Mouse (Mus musculus): ENCODE results near the gene Inafm2.
A peak's percentile ranks its signal among the peaks of the same experiment; 100 is the strongest.

Inafm2 gene

DNA sequence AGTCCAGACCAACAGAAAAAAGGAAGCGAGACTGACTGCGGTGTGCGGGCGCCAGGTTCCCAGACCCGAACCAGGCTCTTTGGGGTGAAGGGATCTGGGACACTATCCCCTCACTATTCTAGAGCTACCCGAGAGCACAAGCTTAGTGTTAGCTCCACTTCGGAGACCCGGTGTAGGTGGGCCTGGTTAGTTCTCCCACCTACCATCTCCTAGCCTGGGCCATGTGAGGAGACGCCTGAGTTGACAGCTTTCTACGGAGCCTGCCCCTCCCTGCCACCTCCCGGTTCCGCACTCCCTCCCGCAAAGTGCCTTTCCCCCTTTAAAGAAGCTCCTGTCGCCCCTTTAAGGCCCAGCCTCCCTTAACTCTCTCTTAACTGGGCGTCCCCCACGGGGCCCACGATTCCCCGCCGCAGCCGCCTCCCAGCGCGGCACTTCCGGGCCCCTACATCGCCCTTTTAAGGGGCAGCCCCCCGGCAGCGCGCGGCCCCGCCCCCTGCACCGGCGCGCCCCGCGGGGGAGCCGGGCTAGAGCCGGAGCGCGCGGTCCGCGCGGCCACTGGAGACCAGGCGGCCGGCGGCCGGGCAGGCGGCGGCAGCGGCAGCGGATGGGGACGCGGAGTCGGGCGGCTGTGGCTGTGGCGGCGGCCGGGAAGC, at the start of gene Inafm2:
Gene Inafm2 (plus strand): TSS at position 527 of the 653 bp plus-strand sequence.
- DNase-seq: peak; percentile 93 to 94

DNA sequence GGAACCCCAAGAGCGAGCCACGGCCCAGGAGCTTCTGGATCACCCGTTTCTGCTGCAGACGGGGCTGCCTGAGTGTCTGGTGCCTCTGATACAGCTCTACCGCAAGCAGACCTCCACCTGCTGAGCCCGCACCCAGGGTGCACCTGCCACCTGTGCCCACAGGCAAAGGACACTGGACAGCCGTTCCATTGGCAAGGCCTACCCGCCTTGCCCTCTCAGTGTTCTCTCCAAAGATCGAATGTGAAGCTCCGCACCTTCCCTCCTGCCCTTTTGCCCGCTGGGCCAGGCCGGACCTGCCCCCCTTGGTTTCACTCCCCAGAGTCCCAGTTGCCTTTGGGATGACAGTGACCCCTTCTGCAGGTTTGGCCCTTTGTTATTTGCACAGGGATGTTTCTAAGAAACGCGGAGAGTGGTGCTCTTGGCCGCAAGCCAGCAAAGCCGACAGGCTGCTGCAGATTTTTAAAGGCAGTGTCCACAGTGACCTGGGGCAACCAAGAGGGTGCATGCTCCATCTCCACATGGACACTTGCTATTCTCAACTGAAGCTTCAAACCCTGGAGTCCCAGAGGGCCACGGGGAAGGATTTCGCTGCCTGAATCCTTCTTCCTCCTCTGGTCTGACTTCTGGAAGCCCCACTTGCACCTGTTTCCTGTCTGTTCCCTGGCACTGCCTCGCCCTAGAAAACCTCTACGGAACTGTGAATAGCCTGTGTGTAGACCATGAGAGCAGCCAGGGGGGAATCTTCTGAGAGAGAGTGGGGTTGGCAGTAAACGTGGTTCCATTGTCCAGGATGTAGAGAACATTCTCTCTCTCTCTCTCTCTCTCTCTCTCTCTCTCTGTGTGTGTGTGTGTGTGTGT, 48.9 kb upstream of the Inafm2 start:
- DNase-seq: peak in 1 of 2 experiments; percentile 21

DNA sequence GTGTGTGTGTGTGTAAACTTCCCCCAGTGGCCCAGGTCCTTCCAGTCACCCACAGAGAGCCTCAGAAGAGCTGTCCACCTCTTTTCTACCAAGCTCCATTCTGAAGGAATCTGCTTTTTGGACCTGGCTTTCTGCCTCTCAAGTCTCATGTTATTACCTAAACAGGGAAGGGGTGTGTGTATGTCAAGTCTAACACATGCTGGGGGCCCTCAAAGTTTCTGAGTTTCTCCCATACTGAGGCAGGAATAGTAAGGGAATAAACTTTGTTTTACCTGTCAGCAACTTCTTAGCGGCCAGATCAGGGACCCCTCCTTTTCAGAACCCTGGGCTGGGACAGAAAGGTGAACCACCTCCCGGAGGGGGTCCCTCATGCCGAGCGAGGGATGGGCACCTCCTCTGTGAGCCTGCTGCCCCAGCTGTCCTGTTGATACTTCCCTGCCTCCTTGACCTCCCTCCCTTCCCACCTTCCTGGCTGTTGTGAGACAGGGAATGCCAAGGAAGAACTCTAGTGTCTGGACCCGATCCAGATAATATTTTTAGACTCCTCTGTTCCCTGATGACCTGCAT, 48.2 kb upstream of the Inafm2 start:
- DNase-seq: no peak

DNA sequence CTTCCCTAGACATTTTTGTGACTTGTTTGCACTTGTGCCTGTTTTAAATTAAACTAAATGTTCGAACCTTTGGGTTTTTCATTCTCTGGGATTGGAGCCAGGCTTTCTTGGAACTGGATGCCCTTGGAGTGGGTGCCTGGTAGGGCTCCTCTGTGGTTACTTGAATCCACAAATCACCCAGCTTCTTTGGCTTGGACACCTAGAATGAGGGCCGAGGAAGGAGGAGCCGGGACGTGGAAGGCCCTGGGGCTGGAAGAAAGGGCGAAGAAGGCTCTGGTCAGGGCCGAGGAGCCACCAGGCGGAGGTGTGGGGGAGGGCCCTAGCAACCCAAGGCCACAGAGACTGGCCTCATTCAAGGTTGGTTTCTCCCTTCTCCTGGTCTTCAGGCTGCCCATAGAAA, 47.6 kb upstream of the Inafm2 start:
- DNase-seq: peak in 1 of 2 experiments; percentile 38

GRCm38 (mm10) chr2:118700179-118701062, 45.1 kb upstream of the Inafm2 start:
- DNase-seq: peak; percentile 83 to 87

GRCm38 (mm10) chr2:118701161-118701560, 44.4 kb upstream of the Inafm2 start:
- DNase-seq: no peak

GRCm38 (mm10) chr2:118701971-118702882, 43.3 kb upstream of the Inafm2 start:
- DNase-seq: no peak

DNA sequence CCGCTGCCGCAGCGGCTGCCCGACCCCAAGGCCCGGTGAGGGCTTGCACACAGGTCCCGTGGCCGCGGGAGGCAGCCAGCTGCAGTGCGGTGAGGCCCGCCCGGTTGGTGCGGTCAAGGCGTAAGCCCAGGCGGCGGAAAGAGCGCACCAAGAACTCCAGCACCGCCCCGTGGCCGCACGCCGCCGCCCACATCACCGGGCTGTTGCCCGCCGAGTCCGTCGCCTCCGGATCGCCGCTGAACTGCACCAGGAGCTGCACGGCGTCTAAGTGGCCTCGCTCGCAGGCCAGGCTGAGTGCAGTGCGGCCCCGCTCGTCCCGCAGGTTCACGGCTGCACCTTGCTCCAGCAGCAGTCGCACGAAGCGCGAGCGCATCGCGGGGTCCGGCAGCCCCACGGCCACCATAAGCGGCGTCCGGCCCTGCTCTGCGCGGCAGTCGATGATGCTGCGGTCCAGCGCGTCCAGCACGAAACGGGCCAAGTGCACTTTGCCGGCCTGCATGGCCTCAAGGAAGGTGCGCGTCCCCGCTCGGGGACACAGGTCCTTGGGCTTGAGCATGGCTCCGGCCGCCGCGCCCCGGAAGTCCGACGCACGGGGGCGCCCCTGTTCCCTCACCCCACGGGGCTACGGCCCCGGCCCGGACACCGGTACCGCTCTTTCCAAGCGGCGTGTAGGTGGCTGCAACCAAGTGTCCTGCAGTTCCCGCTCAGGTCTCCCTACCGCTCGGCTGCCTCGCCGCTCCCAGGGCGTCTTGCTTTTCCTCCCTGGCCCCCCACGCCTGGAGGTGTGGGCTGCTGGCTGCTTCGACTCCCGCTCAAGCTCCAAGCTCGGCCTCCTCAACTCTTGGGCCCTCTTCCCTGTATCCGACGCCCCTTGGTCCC, 42.4 kb upstream of the Inafm2 start:
- DNase-seq: peak; percentile 55 to 61

- peak in 1 of 2 experiments; percentile 50 for DNase-seq
Measured at GRCm38 (mm10) chr2:118703913-118704730, 41.4 kb upstream of the Inafm2 start, which contains the start of gene Ankrd63. TSS of gene Ankrd63 (minus strand) at chr2:118703963.

DNA sequence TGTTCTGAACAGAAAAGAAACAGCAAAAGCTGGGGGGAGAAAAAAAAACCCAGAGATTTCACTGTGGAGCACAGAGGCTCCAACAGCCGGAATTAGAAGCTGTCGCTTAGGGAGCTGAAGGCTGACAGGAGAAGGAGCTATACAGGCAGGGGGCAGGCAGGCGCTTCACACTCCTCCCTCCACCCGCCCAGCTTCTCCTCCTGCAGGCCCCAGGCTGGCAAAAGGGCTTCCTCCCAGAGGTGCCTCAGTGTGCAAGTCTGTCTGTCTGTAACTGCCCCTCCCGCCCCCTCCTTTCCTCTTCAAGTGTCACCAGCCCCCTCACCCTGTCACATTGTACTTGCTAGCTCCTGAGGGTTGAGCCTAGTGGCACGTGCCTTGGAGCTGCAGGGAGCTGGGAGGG, 39.1 kb upstream of the Inafm2 start:
- DNase-seq: no peak

DNA sequence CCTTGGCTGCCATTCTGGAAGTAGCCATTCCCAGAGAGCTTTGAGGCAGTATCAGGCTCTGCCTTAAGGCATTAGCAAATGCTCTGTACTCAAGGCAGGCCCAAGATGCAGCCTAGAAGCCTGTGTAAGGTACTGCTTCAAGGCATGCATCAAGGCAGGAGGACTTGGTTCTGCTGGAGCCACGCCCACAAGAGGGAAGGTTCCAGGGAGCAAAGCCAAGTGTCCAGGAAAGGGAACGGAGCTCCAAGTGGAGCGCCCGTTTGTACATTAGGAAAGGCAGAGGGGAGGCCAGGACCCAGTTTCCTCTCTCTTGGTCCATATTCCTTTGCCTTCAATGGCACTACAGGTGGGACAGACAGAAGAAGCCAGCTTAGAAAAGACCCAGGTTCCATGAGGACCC, 37.1 kb upstream of the Inafm2 start:
- no peak for DNase-seq

DNA sequence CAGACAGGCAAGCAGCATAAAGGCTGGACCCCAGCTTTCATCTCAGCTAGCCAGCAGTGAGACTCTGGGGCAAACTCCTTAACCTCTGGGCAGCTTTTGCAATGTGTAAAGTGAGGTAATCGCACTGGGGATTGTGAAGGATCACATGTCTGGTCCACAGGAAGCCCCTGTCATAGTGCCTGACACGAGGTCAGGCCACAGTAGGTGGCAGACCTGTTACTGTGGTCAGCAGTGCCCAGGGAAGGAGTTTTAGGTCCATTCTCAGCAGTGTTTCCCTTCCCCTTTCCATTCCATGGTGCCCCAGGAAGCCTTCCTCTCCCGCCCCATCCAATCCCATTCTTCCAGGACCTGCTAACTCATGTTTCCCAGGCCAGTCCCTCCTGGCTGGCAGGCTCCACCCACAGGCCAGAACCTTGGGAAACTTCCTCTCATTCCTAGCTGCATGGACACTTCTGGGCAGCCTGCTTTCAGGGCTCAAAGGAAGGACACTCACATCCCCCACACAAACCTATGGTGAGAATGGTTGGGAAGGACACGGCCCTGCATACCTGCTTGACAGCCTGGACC, 35.8 kb upstream of the Inafm2 start:
- no peak for DNase-seq

GRCm38 (mm10) chr2:118711038-118711494, 34.5 kb upstream of the Inafm2 start:
- DNase-seq: peak in 1 of 2 experiments; percentile 43

DNA sequence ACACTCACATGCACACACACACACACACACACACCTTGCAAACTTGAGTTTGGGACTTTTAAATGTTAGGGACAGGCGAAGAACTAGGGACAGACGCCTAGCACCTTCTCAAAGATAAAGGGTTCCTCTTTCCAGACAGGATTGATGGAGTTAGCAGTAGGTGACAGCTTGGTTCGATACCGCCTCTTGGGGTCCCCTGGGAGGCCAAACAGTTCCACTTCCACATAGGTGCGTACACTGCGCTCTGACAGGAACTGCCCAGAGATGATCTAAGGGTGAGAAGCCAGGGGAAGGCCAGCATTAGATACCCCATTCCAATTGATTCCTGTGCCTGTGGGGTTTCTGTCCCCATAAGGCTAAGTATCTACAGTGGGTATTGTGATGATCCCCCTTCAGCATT, 31.9 kb upstream of the Inafm2 start:
- no peak for DNase-seq

GRCm38 (mm10) chr2:118714230-118714629, 31.3 kb upstream of the Inafm2 start:
- DNase-seq: no peak

GRCm38 (mm10) chr2:118716677-118717076, 28.9 kb upstream of the Inafm2 start:
- peak in 1 of 2 experiments; percentile 2 for DNase-seq

DNA sequence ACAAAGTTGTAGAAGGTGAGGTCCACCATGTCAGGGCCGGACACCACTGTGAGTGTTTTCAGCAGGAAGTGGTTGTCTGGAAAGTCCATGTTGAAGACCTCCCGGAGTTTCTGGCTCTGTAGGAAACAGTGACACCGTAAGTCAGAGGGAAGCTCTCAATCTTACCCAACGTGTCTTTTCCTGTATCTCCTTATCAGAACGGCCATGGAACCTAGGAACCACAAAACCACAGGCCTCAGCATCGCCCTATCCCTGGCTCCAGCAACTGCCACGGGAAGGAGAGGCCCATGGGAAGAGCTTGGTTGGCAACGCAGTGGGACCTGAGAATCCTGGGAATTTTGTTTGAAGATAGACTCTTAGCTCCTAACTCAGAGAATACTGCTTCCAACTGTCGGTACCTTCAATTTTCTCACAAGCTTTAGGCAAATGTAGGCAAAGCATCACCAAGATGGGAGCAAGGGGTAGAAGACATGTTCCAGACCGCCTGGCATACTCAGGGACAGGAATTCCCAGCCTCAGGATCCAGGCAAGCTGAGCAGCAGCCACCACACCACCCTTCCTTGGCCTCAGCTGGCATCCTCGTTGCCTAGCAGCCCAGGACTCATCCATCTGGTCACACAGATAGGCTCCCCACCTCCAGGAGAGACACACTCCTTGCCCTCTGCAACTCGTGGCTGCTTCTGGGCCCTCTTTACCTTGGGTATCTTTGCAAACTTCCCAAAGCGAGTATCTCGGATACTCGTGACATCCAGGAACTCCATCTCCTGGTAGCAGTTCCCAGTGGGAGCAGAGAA, 21.7 kb upstream of the Inafm2 start:
- DNase-seq: peak in 1 of 2 experiments; percentile 2

DNA sequence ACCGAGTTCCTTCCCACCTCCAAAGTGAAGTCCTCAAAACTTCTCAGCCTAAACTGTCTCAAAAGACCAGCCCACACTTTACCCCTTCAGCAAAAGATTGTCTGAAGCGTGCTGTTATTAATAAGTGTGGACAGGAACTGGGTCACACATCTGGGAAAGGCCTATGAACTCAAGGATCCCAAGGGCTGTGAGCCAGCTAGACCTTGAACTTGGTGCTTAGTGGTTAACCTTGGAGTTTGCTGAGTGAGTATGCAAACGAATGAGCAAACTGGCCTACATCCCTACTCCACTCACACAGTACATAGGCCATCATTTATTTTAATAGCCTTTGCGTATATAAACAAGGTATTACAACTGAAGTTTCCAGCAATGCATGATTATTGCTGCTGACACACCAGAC, 20.0 kb upstream of the Inafm2 start:
- DNase-seq: no peak

Data from lung, adult 18-20 months (tissue).